Mouse (Mus musculus): ENCODE measurements around the gene Serhl.

- no peak for TF ChIP-seq CTCF (IDR thresholded peaks at IDR 0.05; ENCODE audit: borderline replicate concordance, insufficient read depth, low read depth, low read length)
- no peak for TF ChIP-seq POLR2A (IDR thresholded peaks at IDR 0.05; ENCODE audit: borderline replicate concordance, insufficient read depth, low read length)
These were observed 13.8 kb downstream of the Serhl start for GRCm38 (mm10) chr15:83103111-83103510.
